Mouse (Mus musculus): ENCODE measurements around the gene Dtd2.

DNA sequence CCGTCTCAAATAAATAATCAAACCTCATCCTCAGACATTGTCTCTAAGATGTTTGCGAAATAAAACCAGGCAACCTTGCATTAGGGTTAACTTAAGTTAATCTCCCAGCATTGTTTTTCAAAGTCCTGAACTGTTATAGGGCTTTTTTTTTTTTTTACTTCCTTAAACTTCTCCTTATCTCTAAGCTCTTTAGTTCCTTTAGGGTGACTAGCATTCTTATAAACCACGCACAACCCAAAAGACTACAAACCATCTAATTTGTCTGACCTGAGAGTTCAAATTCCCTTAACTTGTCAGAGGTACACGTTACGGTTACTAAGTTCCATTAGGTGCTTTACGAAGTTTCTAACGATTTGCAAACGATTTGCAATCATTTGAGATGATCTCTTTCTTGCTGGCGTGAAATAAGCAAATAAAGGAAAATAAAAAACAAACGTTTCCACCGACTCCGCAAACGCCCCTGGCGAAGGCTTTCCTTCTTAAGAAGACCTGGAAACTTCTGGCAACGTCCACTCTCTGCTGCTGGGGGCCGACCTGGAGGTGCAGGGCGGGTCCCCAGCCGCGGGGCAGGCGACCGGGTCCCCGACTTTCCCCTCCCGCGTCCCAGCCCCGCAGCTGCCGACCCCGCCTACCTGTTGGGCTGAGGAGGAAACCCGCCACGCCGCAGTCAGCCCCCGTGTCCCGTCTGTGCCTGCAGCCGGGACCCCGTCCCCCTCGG is 35.8 kb downstream of the Dtd2 start:
- no peak for TF ChIP-seq CTCF (IDR thresholded peaks at IDR 0.05; ENCODE audit: low read depth)
- TF ChIP-seq EP300 (optimal IDR thresholded peaks at IDR 0.05), result no peak
